Mouse (Mus musculus) fat pad, adult 2 months (tissue): ENCODE data around the gene Mrpl42.
"Not testable (repeated sequence)": the region's sequence is repeated elsewhere in the genome, so short reads cannot be mapped to it uniquely, and the experiment has no call there.

Experiments used
- DNase-seq: peaks from one replicate; pipeline ENCODE4 v3.0.0-alpha.2; 2011; ENCODE audit warnings: low read depth, low spot score; ENCODE audit errors: extremely low read depth

Gene Mrpl42

GRCm38 (mm10) chr10:95501463-95502081 is at the start of gene Mrpl42:
TSS of gene Mrpl42 (minus strand) at chr10:95501940.
- DNase-seq, result no peak

GRCm38 (mm10) chr10:95550506-95550905 is 48.8 kb upstream of the Mrpl42 start:
- DNase-seq, result no peak

- DNase-seq, result not testable (repeated sequence)
Observed at GRCm38 (mm10) chr10:95549080-95549479, 47.3 kb upstream of the Mrpl42 start.

- DNase-seq, result no peak
Observed at GRCm38 (mm10) chr10:95548154-95548826, 46.5 kb upstream of the Mrpl42 start.

- no peak for DNase-seq
Observed at GRCm38 (mm10) chr10:95546178-95546577, 44.4 kb upstream of the Mrpl42 start.

GRCm38 (mm10) chr10:95545051-95545450 is 43.3 kb upstream of the Mrpl42 start:
- DNase-seq, result no peak

GRCm38 (mm10) chr10:95544651-95545050 is 42.9 kb upstream of the Mrpl42 start:
- no peak for DNase-seq

- DNase-seq, result no peak
Observed at GRCm38 (mm10) chr10:95544004-95544403, 42.3 kb upstream of the Mrpl42 start.

GRCm38 (mm10) chr10:95543377-95543776 is 41.6 kb upstream of the Mrpl42 start:
- no peak for DNase-seq

GRCm38 (mm10) chr10:95542916-95543315 is 41.2 kb upstream of the Mrpl42 start:
- DNase-seq, result no peak

- DNase-seq, result no peak
Observed at GRCm38 (mm10) chr10:95539841-95540240, 38.1 kb upstream of the Mrpl42 start.

GRCm38 (mm10) chr10:95539260-95539659 is 37.5 kb upstream of the Mrpl42 start:
- DNase-seq, result no peak

GRCm38 (mm10) chr10:95536222-95536541 is 34.4 kb upstream of the Mrpl42 start:
- DNase-seq, result no peak

GRCm38 (mm10) chr10:95535399-95536221 is 33.9 kb upstream of the Mrpl42 start:
- DNase-seq, result no peak

- DNase-seq, result no peak
Observed at GRCm38 (mm10) chr10:95533382-95533781, 31.6 kb upstream of the Mrpl42 start.

GRCm38 (mm10) chr10:95532916-95533315 is 31.2 kb upstream of the Mrpl42 start:
- DNase-seq, result no peak

- no peak for DNase-seq
Observed at GRCm38 (mm10) chr10:95530551-95531121, 28.9 kb upstream of the Mrpl42 start.

GRCm38 (mm10) chr10:95526495-95527122 is 24.9 kb upstream of the Mrpl42 start:
- DNase-seq, result peak; percentile 46

- no peak for DNase-seq
Observed at GRCm38 (mm10) chr10:95525871-95526270, 24.1 kb upstream of the Mrpl42 start.

GRCm38 (mm10) chr10:95525037-95525675 is 23.4 kb upstream of the Mrpl42 start:
- no peak for DNase-seq

- DNase-seq, result no peak
Observed at GRCm38 (mm10) chr10:95517656-95518055, 15.9 kb upstream of the Mrpl42 start.
